Mouse (Mus musculus) kidney, embryonic 16.5 days (tissue): ENCODE measurements around the gene Senp1. TPM values are rescaled to one million over a fixed set of nuclear protein-coding genes. Genes with fewer than 3 reads are reported as not detected.

Source experiments
- ATAC-seq: fragments of 200-750 bp; cut with Nextera tagmentation; 2 replicates; pipeline ENCODE4 v1.8.0; 2017; ENCODE audit warnings: moderate TSS enrichment; ENCODE audit not compliant: low FRiP score, low TSS enrichment
- H3K27ac ChIP-seq: fragments of 300-500 bp; sonication (generic); 2 replicates; pipeline ENCODE4 v1.5.1; 2014; ENCODE audit warnings: low read length
- H3K27me3 ChIP-seq: fragments of 300-500 bp; sonication (generic); 2 replicates; pipeline ENCODE4 v1.6.1; 2014; ENCODE audit warnings: low read length, control low read depth, mixed read lengths; ENCODE audit not compliant: insufficient read depth
- H3K36me3 ChIP-seq: fragments of 300-500 bp; sonication (generic); 2 replicates; pipeline ENCODE4 v1.6.1; 2014; ENCODE audit warnings: low read length, control low read depth, mixed read lengths; ENCODE audit not compliant: insufficient read depth
- H3K4me1 ChIP-seq: fragments of 300-500 bp; sonication (generic); 2 replicates; pipeline ENCODE4 v1.6.1; 2014; ENCODE audit warnings: low read length, control low read depth, mixed read lengths; ENCODE audit not compliant: insufficient read depth
- H3K4me2 ChIP-seq: fragments of 300-500 bp; sonication (generic); replicated peaks from 2 replicates; pipeline ENCODE4 v1.6.1; 2014; ENCODE audit warnings: low read depth, low read length
- H3K4me3 ChIP-seq: fragments of 300-500 bp; sonication (generic); 2 replicates; pipeline ENCODE4 v1.5.1; 2014; ENCODE audit warnings: mild to moderate bottlenecking, low read length
- H3K9ac ChIP-seq: fragments of 300-500 bp; sonication (generic); replicated peaks from 2 replicates; pipeline ENCODE4 v1.6.1; 2014; ENCODE audit warnings: low read length
- H3K9me3 ChIP-seq: fragments of 300-500 bp; sonication (generic); 2 replicates; pipeline ENCODE4 v1.6.1; 2016; ENCODE audit warnings: low read length, control low read depth
- WGBS: fragments of 180-500 bp; shearing (Covaris S2); extraction: QIAGEN DNeasy Blood & Tissue Kit; methylation state at CpG from one replicate; pipeline ENCODE4 v1.1.7; 2014; 5-methylcytosine and 5-hydroxymethylcytosine counted together
- polyA plus RNA-seq: library from polyadenylated mRNA; unstranded; fragments of >200 nt; fragmentation: Nextera tagmentation; extraction: Ambion mirVana; gene quantifications from 2 replicates; pipeline ENCODE4 v1.2.1, GENCODE M21; 2015

Gene Senp1
- 29.9 and 31.3 TPM in 2 replicates for polyA plus RNA-seq

GRCm38 (mm10) chr15:98093121-98094011, at the start of gene Senp1:
Gene Senp1 (minus strand): TSS chr15:98093744.
- WGBS, result under 1% methylated on average over 51 of the region's 58 CpGs
- peak within 1 kb of the TSS; percentile 96 for H3K4me3 ChIP-seq
- peak; percentile 93 for ATAC-seq
- peak within 1 kb of the TSS; percentile 94 for H3K9ac ChIP-seq
- peak within 1 kb of the TSS; percentile 87 for H3K4me2 ChIP-seq
- 0 out of 2 replicates have a peak, but pooled peaks cover 6% of the 10 kb centered on the region for H3K36me3 ChIP-seq
- no peaks in the 10 kb centered on the region for H3K27me3 ChIP-seq
- H3K9me3 ChIP-seq, result no peaks in the 10 kb centered on the region; the same call in 1 of the 2 replicates
- peak within 1 kb of the TSS; percentile 96 for H3K27ac ChIP-seq
- H3K4me1 ChIP-seq, result peaks cover 16% of the 10 kb centered on the region

GRCm38 (mm10) chr15:98142515-98142914, 49.0 kb upstream of the Senp1 start:
- Histone ChIP-seq H3K27ac (no peak overlapping the region), H3K4me3 (no peak overlapping the region), H3K27me3 (no peaks in the 10 kb centered on the region), H3K9ac (no peak overlapping the region), H3K4me1 (peaks cover 24% of the 10 kb centered on the region), H3K4me2 (no peak overlapping the region), H3K9me3 (no peaks in the 10 kb centered on the region), H3K36me3 (peaks cover 30% of the 10 kb centered on the region)
- WGBS, result 88% methylated on average over 10 of the region's 10 CpGs
- no peak for ATAC-seq

GRCm38 (mm10) chr15:98140809-98141208, 47.3 kb upstream of the Senp1 start:
- Histone ChIP-seq H3K27ac (no peak overlapping the region), H3K4me3 (no peak overlapping the region), H3K9me3 (no peaks in the 10 kb centered on the region)

GRCm38 (mm10) chr15:98139763-98140162, 46.2 kb upstream of the Senp1 start:
- no peaks in the 10 kb centered on the region for H3K9me3 ChIP-seq
- no peak overlapping the region for H3K4me2 ChIP-seq
- WGBS, result 55% methylated on average over 7 of the region's 7 CpGs
- no peaks in the 10 kb centered on the region for H3K27me3 ChIP-seq
- peaks cover 17% of the 10 kb centered on the region for H3K4me1 ChIP-seq
- H3K9ac ChIP-seq, result no peak overlapping the region
- peak; percentile 63; the same call in 1 of the 2 replicates for ATAC-seq
- no peak overlapping the region for H3K4me3 ChIP-seq
- peaks cover 54% of the 10 kb centered on the region for H3K36me3 ChIP-seq
- H3K27ac ChIP-seq, result no peak overlapping the region

More at GRCm38 (mm10) chr15:98140809-98141208, 47.3 kb upstream of the Senp1 start:
- ATAC-seq, result no peak
- Histone ChIP-seq H3K27me3 (no peaks in the 10 kb centered on the region), H3K4me1 (peaks cover 20% of the 10 kb centered on the region), H3K4me2 (no peak overlapping the region), H3K36me3 (peaks cover 43% of the 10 kb centered on the region), H3K9ac (no peak overlapping the region)
- 53% methylated on average over 5 of the region's 5 CpGs for WGBS

GRCm38 (mm10) chr15:98136871-98137270, 43.3 kb upstream of the Senp1 start:
- no peak overlapping the region for H3K9ac ChIP-seq
- peaks cover 9% of the 10 kb centered on the region; the same call in 1 of the 2 replicates for H3K4me1 ChIP-seq
- no peak overlapping the region for H3K27ac ChIP-seq
- H3K36me3 ChIP-seq, result peaks cover 66% of the 10 kb centered on the region
- no peak overlapping the region for H3K4me2 ChIP-seq
- H3K9me3 ChIP-seq, result no peaks in the 10 kb centered on the region
- no peaks in the 10 kb centered on the region for H3K27me3 ChIP-seq
- 87% methylated on average over 9 of the region's 9 CpGs for WGBS
- no peak overlapping the region for H3K4me3 ChIP-seq
- no peak for ATAC-seq

GRCm38 (mm10) chr15:98135671-98136070, 42.1 kb upstream of the Senp1 start:
- Histone ChIP-seq H3K27me3 (no peaks in the 10 kb centered on the region), H3K4me3 (no peak overlapping the region), H3K27ac (no peak overlapping the region), H3K4me1 (peaks cover 7% of the 10 kb centered on the region; the same call in 1 of the 2 replicates), H3K4me2 (no peak overlapping the region), H3K36me3 (peaks cover 62% of the 10 kb centered on the region), H3K9me3 (no peaks in the 10 kb centered on the region), H3K9ac (no peak overlapping the region)
- ATAC-seq, result no peak
- 94% methylated on average over 13 of the region's 13 CpGs for WGBS

- WGBS, result 88% methylated on average over 3 of the region's 3 CpGs
- peaks cover 60% of the 10 kb centered on the region for H3K36me3 ChIP-seq
- H3K4me2 ChIP-seq, result no peak overlapping the region
- peaks cover 4% of the 10 kb centered on the region; the same call in 1 of the 2 replicates for H3K4me1 ChIP-seq
- ATAC-seq, result no peak
- no peaks in the 10 kb centered on the region for H3K27me3 ChIP-seq
- H3K9ac ChIP-seq, result no peak overlapping the region
- H3K9me3 ChIP-seq, result no peaks in the 10 kb centered on the region
- H3K27ac ChIP-seq, result no peak overlapping the region
- H3K4me3 ChIP-seq, result no peak overlapping the region
These were observed 41.1 kb upstream of the Senp1 start for GRCm38 (mm10) chr15:98134666-98135065.

- H3K36me3 ChIP-seq, result peaks cover 57% of the 10 kb centered on the region
- H3K9ac ChIP-seq, result no peak overlapping the region
- H3K27ac ChIP-seq, result no peak overlapping the region
- H3K27me3 ChIP-seq, result no peaks in the 10 kb centered on the region
- H3K4me2 ChIP-seq, result no peak overlapping the region
- no peak for ATAC-seq
- no peaks in the 10 kb centered on the region for H3K9me3 ChIP-seq
- peaks cover 3% of the 10 kb centered on the region; the same call in 1 of the 2 replicates for H3K4me1 ChIP-seq
- no peak overlapping the region for H3K4me3 ChIP-seq
- 94% methylated on average over 4 of the region's 4 CpGs for WGBS
These were observed 40.5 kb upstream of the Senp1 start for GRCm38 (mm10) chr15:98134034-98134433.

GRCm38 (mm10) chr15:98133471-98133870, 39.9 kb upstream of the Senp1 start:
- Histone ChIP-seq H3K27ac (no peak overlapping the region), H3K9ac (no peak overlapping the region), H3K9me3 (no peaks in the 10 kb centered on the region), H3K36me3 (peaks cover 53% of the 10 kb centered on the region), H3K4me3 (no peak overlapping the region), H3K4me2 (no peak overlapping the region), H3K4me1 (peaks cover 9% of the 10 kb centered on the region; the same call in 1 of the 2 replicates), H3K27me3 (no peaks in the 10 kb centered on the region)
- WGBS, result 87% methylated on average over 3 of the region's 3 CpGs
- no peak for ATAC-seq
